Mouse (Mus musculus) neutrophil, adult 83 days (primary cell): ENCODE results near the gene Prkaca. TPM values are rescaled to one million over a fixed set of nuclear protein-coding genes. Genes with fewer than 3 reads are reported as not detected.

ENCODE experiments used
- total RNA-seq, 2 experiments: library from RNA; stranded (reverse); gene quantifications; one replicate each; pipeline ENCODE4 v1.2.4; 2023

The Prkaca gene
- 10 to 100 TPM; 35.6 to 37.1 TPM for total RNA-seq

GRCm38 (mm10) chr8:83972150-83973120, at the start of gene Prkaca:
Gene Prkaca (plus strand): TSS chr8:83972993.

GRCm38 (mm10) chr8:83955106-83955957, 17.5 kb upstream of the Prkaca start, which contains the start of the genes Gm10644 and Asf1b:
Gene Gm10644 (minus strand): TSS chr8:83955205.
Gene Asf1b (plus strand): TSS chr8:83955507.

DNA sequence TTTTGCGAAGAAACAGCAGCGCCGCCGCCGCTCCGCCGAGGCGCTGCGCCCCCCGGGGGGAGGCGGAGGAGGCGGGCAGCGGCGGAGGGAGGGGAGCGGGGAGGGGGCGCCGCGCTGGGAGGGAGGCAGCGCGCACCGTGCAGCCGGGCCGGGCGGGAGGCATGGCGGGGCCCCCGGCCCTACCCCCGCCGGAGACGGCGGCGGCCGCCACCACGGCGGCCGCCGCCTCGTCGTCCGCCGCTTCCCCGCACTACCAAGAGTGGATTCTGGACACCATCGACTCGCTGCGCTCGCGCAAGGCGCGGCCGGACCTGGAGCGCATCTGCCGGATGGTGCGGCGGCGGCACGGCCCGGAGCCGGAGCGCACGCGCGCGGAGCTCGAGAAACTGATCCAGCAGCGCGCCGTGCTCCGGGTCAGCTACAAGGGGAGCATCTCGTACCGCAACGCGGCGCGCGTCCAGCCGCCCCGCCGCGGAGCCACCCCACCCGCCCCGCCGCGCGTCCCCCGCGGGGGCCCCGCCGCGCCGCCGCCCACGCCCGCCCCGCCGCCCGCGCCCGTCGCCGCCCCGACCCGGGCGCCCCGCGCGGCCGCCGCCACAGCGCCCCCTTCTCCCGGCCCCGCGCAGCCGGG, 24.8 kb downstream of the Prkaca start, which contains the start of gene Samd1:
Gene Samd1, plus strand, starts transcription at position 162 of the 631 bp plus-strand sequence.

DNA sequence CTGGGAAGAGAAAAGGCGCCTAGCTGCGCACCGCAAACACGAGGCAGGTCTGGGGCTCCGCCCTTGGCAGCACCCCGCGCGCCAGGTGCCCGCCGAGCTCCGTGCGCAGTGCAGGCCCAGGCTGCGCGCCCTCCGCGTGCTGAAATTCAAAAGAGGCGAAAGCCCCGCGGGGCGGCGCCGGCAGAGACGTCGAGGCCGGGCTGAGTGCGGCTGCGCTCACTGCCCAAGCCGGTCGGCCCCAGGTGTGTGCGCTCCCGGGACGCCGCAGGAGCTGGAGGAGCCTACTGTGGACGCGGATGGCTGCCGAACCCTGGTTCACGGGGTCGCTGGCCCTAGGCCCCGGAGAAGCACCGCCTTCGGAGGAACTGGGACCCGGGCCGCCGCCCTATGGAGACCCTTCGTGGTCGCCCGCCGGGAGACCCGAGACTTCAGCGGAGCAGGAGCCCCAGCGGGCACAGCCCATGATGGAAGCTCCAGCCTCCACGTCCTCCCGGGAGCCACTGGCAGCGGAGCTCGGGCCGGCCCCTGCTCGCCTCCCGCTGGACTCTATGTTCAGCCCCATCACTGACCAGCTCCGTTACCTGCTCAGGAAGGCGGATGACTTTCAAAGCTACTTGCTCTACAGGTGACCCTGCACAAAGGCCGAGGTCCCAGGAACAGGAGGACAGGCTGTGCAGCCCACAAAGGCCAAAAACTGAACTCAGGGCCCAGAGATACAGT, 28.6 kb downstream of the Prkaca start, which contains the start of gene 1700067K01Rik:
Gene 1700067K01Rik, plus strand, starts transcription at position 222 of the 720 bp plus-strand sequence.

GRCm38 (mm10) chr8:84011705-84012498, 39.1 kb downstream of the Prkaca start, which contains the start of gene 2210011C24Rik:
Gene 2210011C24Rik (minus strand): TSS chr8:84012171.

GRCm38 (mm10) chr8:84021096-84021495, 48.3 kb downstream of the Prkaca start, which contains the start of gene Palm3:
Gene Palm3 (plus strand): TSS chr8:84021471.

GRCm38 (mm10) chr8:84042066-84042947, 69.5 kb downstream of the Prkaca start, which contains the start of gene Il27ra:
Gene Il27ra (minus strand): TSS chr8:84042589.

DNA sequence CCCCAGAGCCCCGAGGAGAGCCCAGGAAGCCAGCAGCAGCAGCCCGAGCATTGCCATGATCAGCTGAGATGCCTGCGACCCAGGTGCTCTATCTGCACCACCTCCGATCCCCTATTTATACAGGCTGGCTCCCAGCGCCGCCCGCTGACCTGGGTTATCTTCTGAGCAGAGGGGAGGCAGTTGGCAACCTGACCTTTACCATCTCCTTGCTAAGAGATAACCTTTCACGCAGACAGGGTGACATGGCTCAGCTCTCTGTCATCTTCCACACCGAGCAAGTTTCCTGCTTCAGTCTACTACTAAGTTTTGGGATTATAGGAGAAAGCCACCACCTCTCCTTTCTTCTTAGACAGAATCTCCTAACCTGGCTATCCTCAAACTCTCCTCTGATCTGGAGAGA, 72.1 kb downstream of the Prkaca start, which contains the start of gene Rln3:
Gene Rln3, minus strand, starts transcription at position 101 of the 400 bp plus-strand sequence.

Other genes starting within 250 kb of the Prkaca start
- 100 to 1,000 TPM; 501 to 540 TPM for gene Adgre5, start 231.7 kb upstream of the Prkaca start, total RNA-seq
- gene Adgrl1, start 72.9 kb upstream of the Prkaca start, total RNA-seq: 1 to 10 TPM; 3.1 to 4.0 TPM
- gene Gm10644, start 17.8 kb upstream of the Prkaca start, total RNA-seq: under 1 TPM; 0.11 to 0.13 TPM
- gene Asf1b, start 17.5 kb upstream of the Prkaca start, total RNA-seq: 10 to 100 TPM; 52.1 to 60.7 TPM
- 10 to 100 TPM; 46.0 to 50.1 TPM for gene Samd1, start 24.7 kb downstream of the Prkaca start, total RNA-seq
- gene 1700067K01Rik, start 28.5 kb downstream of the Prkaca start, total RNA-seq: under 1 TPM; 0.42 to 0.79 TPM
- not detected for gene 2210011C24Rik, start 39.2 kb downstream of the Prkaca start, total RNA-seq
- gene Palm3, start 48.5 kb downstream of the Prkaca start, total RNA-seq: not detected
- 1 to 10 TPM in 1 of 2 experiments, under 1 TPM in 1; 0.86 to 1.3 TPM for gene Il27ra, start 69.6 kb downstream of the Prkaca start, total RNA-seq
- not detected for gene Rln3, start 72.0 kb downstream of the Prkaca start, total RNA-seq
- 1 to 10 TPM; 2.6 to 4.9 TPM for gene Gm10643, start 92.1 kb downstream of the Prkaca start, total RNA-seq
- gene Rfx1, start 93.8 kb downstream of the Prkaca start, total RNA-seq: 10 to 100 TPM; 28.2 to 32.3 TPM
- gene Dcaf15, start 131.8 kb downstream of the Prkaca start, total RNA-seq: 10 to 100 TPM; 21.7 to 22.4 TPM
- under 1 TPM in 1 of 2 experiments, not detected in 1; 0.22 TPM for gene Podnl1, start 153.0 kb downstream of the Prkaca start, total RNA-seq
- gene Cc2d1a, start 174.9 kb downstream of the Prkaca start, total RNA-seq: 10 to 100 TPM; 19.3 to 22.5 TPM
- under 1 TPM; 0.79 to 0.95 TPM for gene 4930432K21Rik, start 175.0 kb downstream of the Prkaca start, total RNA-seq
- not detected for gene Nanos3, start 212.2 kb downstream of the Prkaca start, total RNA-seq